Mouse (Mus musculus): ENCODE data around the gene Ciart.

- TF ChIP-seq CTCF (IDR thresholded peaks at IDR 0.05; ENCODE audit: low read depth) (no peak), EP300 (IDR thresholded peaks at IDR 0.05; ENCODE audit: low read depth) (no peak)
Observed at GRCm38 (mm10) chr3:95929581-95930470, 47.8 kb upstream of the Ciart start.
